Mouse (Mus musculus) regulatory T cell (primary cell): ENCODE measurements around the gene Gm20388.
"Not testable (repeated sequence)": the region's sequence is repeated elsewhere in the genome, so short reads cannot be mapped to it uniquely, and the experiment has no call there.

ENCODE experiments used
- in situ Hi-C: fragments of 300-600 bp; cut with MboI, MseI; formaldehyde crosslinking; loops from one replicate; pipeline ENCODE4 v1.15.1; 2025; ENCODE audit warnings: high pct_unique_total_duplicates

Gene Gm20388

DNA sequence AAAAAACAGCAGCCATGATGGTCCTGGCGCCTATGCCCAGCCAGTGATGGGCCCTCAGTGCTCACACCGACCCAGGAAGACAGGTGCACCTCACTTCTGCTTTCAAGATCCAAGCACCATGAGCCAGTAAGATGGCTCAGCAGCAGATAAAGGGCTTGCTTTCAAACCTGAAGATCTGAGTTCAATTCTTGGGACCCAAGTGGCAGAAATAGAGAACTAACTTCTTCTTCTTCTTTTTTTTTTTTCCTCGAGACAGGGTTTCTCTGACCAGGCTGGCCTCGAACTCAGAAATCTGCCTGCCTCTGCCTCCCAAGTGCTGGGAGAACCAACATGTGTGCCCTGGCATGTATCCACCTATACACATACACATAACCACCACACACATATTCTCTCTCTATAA is 3509.1 kb downstream of the Gm20388 start:
- in situ Hi-C loops: no loop called here

- in situ Hi-C loops: no loop called here
Observed at GRCm38 (mm10) chr8:123420525-123421281, 3510.1 kb downstream of the Gm20388 start.

GRCm38 (mm10) chr8:123421325-123421724 is 3510.7 kb downstream of the Gm20388 start:
- in situ Hi-C loops: no loop called here

GRCm38 (mm10) chr8:123422056-123422780 is 3511.6 kb downstream of the Gm20388 start:
- in situ Hi-C loops: no loop called here

DNA sequence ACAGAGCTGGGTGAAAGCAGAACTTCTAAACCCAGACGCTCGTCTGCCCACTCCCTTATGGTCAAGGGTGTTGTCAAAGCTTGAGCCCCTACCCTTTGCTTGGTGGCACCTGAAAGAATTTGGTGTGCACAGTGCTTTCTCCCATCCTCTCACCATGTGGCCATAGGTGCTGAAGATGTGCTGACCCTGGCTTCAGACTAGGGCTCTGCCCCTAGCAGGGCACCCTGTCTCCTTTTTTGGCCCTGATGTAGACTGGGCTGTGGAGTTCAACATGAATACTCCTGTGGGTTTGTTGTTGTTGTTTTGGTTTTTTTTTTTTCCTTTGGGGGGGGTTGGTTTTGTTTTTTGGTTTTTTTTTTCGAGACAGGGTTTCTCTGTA is 3512.1 kb downstream of the Gm20388 start:
- in situ Hi-C loops: no loop called here

GRCm38 (mm10) chr8:123423441-123423840 is 3512.8 kb downstream of the Gm20388 start, which contains the start of gene Def8:
Def8 (plus strand) TSS chr8:123423527.
- in situ Hi-C loops: no loop called here

DNA sequence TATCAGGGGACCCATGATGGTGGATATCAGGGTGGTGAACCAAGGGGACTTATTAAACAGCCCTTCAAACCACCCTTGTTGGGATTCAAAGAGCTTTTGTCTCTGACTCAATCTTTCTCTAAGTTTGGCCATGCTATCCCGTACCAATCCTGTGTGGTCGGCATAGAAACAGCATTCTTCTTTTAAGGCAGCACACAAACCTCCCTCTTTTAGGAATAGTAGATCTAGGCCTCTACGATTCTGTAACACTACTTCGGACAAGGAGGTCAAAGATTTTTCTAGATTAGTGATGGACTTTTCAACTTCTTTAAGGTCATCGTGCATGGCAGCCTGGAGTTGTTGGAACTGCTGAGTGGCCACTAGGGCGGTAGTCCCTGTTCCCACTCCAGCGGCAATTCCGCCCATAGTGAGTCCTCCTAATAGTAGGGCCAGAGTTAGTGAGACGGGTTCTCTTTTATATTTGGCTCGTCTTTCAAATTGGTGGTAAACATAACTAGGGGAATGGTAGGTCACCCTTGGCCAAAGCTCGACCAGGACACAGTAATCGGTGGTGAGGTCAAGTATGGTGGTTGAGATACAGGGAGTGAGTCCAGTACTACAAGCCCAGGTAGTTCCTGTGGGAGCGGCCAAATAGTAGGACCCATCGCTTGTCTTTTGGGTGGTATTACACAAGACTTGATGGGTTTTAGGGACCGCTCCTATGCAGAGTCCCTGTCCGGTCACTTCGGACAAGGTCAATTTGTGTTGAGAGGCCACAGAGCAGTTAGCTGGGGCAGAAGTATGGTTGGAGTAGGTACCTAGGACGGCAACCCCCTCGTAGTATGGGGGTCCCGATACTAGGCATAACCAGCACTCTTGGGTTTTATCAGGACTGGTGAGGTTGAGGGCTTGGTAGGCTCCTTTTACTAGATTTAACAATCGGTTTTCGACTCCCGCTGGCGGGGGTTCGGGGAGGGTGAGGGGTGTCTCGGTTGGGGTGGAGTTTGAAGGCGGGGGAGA is 3516.2 kb downstream of the Gm20388 start:
- in situ Hi-C loops: no loop called here

GRCm38 (mm10) chr8:123427639-123428275 is 3517.1 kb downstream of the Gm20388 start:
- in situ Hi-C loops: no loop called here

- in situ Hi-C loops: no loop called here
Observed at GRCm38 (mm10) chr8:123428343-123428893, 3517.8 kb downstream of the Gm20388 start.

DNA sequence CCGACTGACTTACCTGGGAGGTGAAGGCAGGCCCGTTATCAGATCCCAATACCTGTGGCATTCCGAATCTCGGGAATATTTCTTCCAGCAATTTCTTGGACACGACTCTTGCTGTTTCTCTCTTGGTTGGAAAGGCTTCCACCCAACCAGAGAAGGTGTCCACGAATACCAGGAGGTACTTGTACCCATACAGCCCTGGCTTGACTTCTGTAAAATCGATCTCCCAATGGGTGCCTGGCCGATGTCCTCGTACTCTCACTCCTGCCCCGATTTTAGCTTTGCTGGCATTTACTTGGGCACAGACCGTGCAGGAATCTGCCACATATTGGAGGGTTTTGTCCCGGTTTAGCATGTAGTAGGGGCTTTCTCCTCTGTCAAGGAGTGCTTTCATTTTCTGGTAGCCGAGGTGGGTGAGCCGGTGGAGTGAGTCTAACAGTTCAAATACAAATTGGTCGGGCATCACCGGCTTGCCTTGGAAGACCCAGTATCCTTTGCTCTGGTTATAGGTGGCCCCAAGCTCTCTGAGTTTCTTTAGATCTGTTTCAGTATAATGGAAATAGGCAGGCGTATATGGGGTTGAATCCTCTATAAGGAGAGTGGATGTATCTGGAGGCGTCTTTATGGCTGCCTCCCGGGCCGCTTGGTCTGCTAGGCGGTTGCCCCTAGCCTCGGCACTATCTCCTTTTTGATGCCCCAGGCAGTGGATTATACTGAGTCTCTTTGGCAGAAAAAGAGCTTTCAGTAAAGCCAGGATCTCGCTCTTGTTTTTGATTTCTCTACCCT is 3518.5 kb downstream of the Gm20388 start:
- in situ Hi-C loops: no loop called here

GRCm38 (mm10) chr8:123429722-123430013 is 3519.0 kb downstream of the Gm20388 start:
- in situ Hi-C loops: not testable (repeated sequence)

DNA sequence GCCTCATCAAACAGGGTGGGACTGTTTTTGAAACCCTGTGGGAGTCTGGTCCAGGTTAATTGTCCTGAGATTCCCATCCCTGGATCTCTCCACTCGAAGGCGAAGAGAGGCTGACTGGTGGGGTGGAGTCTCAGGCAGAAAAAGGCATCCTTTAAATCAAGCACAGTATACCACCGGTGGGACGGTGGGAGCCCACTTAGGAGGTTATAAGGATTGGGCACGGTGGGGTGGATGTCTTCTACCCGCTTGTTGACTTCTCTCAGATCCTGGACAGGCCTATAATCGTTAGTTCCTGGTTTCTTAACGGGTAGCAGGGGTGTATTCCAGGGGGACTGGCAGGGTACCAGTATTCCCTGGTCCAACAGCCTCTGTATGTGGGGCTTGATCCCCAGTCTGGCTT is 3520.3 kb downstream of the Gm20388 start:
- in situ Hi-C loops: not testable (repeated sequence)

- in situ Hi-C loops: no loop called here
Observed at GRCm38 (mm10) chr8:123431616-123432365, 3521.2 kb downstream of the Gm20388 start.

DNA sequence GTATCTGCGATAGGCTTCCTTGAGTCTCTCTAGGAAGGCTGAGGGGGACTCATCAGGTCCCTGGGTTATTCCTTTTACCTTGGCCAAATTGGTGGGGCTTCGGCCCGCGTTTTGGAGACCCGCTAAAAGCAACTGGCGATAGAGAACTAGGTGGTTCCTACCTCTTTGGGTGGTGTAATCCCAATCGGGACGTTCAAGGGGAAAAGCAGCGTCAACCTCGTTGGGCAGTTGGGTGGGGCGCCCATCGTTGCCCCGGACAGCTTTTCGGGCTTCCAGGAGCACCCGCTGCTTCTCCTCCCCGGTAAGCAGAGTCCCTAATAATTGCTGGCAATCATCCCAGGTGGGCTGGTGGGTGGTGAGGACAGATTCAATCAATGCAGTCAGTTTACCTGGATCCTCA is 3521.7 kb downstream of the Gm20388 start:
- in situ Hi-C loops: no loop called here

- in situ Hi-C loops: not testable (repeated sequence)
Observed at GRCm38 (mm10) chr8:123433241-123433974, 3522.8 kb downstream of the Gm20388 start.

- in situ Hi-C loops: no loop called here
Observed at GRCm38 (mm10) chr8:123441788-123442187, 3531.1 kb downstream of the Gm20388 start.

DNA sequence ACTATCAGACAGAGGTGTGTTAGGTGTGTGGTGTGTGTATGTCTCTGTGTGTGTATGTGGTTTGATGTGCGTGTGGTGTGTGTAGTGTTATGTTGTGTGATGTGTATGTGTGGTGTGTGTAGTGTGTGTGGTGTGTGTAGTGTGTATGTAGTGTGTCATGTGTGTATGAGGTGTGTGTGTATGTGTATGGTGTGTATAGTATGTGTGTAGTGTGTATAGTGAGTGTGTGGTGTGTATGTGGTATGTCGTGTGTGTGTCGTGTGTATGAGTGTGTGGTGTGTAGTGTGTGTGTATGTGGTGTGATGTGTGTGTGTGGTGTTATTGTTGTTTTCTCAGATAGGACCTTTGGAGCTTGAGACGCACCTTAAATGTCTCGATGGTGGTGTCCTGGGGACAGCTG is 3531.7 kb downstream of the Gm20388 start:
- in situ Hi-C loops: no loop called here

DNA sequence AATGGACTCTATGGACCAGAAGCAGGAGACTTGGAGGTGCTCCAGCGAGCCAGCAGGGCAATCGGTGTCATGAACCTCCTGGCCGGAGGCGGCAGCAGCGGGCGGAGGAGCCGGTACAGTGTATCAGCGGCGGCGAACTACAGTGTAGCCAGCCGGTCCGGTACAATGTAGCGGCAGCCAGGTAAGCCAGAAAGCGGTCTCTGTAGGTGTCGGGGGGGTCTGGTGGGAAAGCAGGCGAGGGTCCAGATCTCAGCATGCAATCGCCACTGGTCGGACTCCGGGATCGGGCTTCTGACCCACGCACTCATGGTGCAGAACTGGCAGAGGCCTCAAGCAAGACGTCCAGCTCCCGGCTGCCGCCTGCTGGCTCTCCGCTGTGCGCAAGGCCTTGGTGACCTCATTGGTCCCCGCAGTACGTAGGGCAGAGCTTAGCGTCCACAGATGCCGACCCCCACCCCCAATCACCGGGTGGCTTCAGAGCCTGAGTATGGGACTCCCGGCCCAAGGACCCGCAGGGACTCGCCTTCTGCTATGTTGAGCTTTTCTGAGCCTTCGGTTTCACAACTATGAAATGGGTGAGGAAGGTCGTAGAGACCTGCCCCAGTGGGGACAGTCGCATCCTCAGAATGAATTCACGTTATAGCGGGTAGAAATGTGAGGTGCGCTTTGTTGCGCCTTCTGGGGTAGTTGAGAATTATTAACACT is 3532.4 kb downstream of the Gm20388 start:
- in situ Hi-C loops: no loop called here
